Mouse (Mus musculus) central nervous system, embryonic 11.5 days (tissue): ENCODE data around the gene 2900011O08Rik. TPM values are rescaled to one million over a fixed set of nuclear protein-coding genes. Genes with fewer than 3 reads are reported as not detected.

Experiments used
- polyA plus RNA-seq: library from polyadenylated mRNA; depleted of rRNA; stranded (reverse); fragments of >200 nt; gene quantifications from 2 replicates; pipeline ENCODE4 v1.2.3, GENCODE M21; 2012; rRNA removed

Gene 2900011O08Rik
- 13.6 and 17.9 TPM in 2 replicates for polyA plus RNA-seq

GRCm38 (mm10) chr16:13986574-13987478 lies at the start of gene 2900011O08Rik, which contains the start of gene Ifitm7:
TSS of gene 2900011O08Rik (plus strand) at chr16:13986604.
TSS of gene Ifitm7 (minus strand) at chr16:13986888.

Other genes with a start within 250 kb of the 2900011O08Rik start
- 36.6 and 47.3 TPM in 2 replicates for gene Rrn3, start 205.9 kb upstream of the 2900011O08Rik start, polyA plus RNA-seq
- 60.7 and 102 TPM in 2 replicates for gene Ntan1, start 167.8 kb upstream of the 2900011O08Rik start, polyA plus RNA-seq
- gene Pdxdc1, start 83.5 kb upstream of the 2900011O08Rik start, polyA plus RNA-seq = 59.5 and 68.5 TPM in 2 replicates
- gene Mpv17l, start 83.4 kb upstream of the 2900011O08Rik start, polyA plus RNA-seq = 1.6 and 3.1 TPM in 2 replicates
- gene Ifitm7, start 284 bp downstream of the 2900011O08Rik start, polyA plus RNA-seq = 1.3 and 1.4 TPM in 2 replicates
- 118 and 124 TPM in 2 replicates for gene Nde1, start 176.7 kb downstream of the 2900011O08Rik start, polyA plus RNA-seq
- gene Marf1, start 176.7 kb downstream of the 2900011O08Rik start, polyA plus RNA-seq = 17.9 and 26.1 TPM in 2 replicates